Mouse (Mus musculus): ENCODE measurements around the gene Ptk6.

The Ptk6 gene

DNA sequence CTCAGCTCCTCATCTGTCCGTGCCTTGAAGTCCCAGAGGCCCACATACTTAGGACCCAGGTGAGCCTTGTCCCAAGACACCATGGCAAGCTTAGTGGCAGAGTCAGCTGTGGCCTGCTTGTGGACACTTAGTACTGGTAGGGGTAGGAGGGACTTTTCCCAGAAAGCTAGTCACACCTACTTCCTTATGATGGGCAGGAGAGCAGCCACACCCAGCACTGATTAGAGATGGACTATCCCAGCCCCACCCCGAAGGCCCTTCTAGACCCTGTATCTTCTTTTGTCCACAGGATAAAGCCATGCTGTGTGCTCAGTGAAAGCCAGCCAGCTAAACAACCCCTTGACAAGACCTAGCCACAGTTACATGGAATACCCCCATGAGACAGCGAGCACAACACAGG is at the start of gene Ptk6:
Gene Ptk6, minus strand, starts transcription at position 368 of the 400 bp plus-strand sequence.
- DNase-seq: no peak

DNA sequence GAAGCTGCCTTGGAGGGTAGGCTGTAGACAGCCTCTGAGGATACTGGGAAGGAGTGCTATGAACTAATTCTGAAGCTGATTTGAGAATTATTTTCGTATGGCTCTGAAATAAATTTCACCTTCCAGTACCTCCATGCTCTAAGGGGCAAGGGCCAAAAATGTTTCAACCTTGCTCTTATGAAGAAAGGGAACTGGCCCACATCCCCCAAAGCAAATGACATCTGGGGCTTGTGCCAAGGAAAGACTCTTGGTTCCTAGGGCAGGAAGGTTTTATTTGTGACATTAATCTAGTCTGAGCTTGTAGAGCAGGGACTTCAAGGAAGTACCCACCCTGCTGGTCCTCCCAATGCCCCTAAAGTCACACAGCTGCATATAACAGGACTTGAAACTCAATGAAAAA is 49.3 kb upstream of the Ptk6 start:
- no peak for DNase-seq

DNA sequence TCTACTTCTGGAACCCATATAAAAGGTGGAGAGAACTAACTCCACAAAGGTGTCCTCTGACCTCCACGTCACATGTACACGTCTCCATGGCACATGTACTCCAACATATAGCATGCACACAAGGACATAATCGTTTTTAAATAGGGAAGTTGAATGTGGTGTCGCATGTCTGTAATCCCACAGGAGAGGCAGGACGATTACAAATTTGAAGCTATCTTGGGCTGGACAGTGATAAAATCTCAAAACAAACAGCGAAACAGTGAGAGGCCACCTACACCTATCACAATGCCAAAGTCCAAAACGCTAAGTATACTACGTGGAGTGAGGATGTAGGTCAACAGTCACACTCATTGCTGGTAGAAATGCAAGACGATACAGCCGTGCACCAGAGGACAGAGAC is 46.6 kb upstream of the Ptk6 start:
- DNase-seq: no peak

DNA sequence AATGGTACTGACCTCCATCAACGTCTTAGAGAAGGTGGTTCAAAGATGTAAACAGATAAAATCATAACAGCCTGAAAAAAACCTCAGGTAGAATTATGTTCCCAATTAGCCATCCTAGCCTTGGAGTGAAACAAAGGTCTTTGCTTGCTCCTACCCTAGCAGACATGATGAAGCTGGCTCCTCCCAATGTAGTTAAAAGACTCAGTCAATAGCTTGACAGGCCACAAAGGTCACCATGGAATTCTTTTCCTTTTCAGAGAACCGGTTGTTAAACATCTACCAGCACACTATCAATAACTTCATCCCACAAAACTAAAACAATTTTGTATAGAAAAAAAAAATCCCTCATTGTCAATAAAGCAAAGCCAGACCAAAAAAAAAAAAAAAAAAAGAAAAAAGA is 42.4 kb upstream of the Ptk6 start:
- no peak for DNase-seq

DNA sequence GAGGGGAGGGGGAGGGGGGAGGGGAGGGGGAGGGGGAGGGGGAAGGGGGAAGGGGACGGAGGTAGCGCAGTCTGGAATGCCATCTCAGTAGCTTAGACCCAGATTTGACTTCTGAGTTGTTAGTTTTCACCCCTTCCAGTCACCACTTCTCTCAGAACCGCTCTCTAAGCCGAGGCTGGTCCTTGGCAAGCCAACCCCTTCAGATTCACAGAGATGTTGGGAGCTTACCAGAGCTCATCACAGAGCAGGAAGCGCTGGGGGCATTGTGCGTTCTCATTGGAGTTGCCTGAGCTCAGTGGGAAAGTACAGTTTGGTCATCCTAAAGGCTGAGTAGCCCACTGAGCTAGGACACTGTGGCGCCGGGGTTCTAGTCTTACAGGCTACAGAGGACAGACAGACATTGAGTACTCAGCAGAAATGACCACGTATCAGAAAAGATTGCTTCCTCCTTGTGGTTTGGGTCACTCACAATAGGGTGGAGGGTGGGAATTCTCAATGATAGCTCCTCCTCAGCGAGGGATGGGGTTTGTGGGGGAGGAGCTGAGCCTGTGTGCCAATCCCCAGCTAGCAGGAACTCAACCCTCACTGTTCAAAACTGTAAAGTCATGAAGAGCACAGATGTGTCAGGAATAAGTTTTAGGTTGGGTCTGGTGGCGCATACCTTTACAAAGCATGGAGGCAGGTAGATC is 41.3 kb upstream of the Ptk6 start:
- no peak for DNase-seq

DNA sequence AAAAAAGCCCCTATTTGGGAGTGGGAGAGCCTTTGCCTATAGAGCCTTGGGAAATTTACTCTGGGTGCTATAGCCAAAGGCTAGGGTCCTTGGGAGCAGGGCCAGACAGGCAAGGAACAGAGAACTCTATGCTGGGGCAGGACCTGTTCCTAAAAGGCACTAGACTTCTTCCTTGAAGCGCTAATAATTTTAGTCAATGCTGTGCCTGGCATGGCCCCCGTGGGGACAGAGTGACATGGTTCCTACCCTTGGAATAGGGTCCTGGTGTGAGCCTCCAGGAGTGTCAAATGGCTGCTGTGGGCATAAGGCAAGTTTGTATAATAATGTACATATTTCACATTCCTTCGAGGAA is 39.7 kb upstream of the Ptk6 start:
- DNase-seq: no peak

DNA sequence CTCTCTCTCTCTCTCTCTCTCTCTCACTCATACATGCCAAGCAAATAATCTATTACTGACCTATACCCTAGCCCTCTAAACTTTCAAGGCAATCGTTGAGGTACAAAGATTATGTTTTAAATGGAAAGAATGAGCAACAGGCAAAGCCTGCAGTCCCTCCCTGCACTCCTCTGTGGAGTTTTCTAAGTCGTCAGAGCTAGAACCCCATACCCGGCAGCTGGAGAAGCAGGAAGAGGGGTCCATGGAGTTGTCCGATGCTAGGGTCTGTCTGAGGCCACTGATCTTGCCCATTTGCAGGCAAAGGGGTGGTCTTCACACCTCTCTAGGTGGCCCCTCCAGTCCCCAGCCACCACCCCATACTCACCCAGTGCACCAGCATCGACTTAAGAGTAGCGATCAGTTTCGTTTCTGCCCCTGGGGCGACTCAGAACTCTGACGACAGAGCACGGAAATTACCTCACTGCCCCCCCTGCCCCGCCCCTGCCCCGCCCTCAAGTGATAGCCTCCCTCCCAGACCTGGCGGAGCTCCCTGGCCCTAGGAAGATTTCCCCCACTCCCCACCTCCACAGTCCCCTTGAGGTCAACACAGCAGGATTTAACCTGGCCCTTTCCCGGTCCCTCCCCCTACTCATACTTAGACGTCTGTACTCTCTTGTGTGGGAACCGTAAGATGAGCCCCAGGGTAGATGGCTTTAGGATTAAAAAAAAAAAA is 39.2 kb upstream of the Ptk6 start, which contains the start of gene Helz2:
Gene Helz2, minus strand, starts transcription at position 426 of the 712 bp plus-strand sequence.
- DNase-seq: no peak

DNA sequence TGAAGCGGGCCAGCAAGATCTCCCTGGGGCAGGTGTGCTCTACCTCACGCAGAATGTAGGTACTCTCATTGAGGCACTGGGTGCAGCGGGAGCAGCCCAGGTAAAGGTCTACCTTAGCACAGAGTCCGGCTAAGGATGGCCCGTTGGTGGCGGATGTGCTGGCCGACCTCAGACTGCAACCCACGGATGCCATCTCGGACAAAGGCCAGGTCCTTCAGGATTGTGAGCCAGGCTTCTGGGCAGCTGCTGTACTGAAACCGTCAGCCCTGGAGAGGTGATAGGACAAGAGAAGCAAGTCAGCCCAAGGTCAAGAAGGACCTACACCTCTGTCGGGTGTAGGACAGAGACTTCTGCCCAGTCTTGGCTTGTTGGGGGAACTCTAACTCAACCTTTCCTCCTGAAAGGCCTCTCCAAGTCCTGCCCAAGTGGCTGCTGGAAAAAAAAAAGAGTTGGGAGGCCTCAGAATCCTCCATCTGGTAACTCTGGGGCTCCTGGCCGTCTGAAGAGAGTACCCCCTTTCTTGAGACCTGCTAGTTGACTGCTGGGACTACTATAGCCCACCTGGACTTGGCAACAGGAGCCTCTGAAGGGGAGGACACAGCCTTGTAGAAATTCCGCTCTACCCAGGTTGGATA is 38.3 kb upstream of the Ptk6 start:
- DNase-seq: no peak

DNA sequence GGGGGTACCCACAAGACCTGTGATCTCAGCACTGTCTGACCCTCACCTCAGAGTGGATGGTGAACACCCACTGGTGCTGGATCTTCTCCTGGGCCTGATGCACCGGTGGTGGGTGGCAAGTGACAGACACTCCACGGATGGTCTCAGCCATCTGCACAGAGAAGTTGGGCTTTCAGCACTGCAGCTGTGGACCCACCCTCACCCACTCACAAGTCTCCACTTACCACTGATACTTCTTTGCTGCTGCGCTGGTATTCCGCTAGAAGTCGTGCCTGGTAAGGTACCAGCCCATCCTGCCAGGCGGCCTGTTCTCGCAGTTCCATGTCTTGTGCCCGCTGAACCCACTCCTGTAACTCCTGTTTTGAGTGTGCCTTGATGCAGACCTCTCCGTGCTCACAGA is 36.7 kb upstream of the Ptk6 start:
- no peak for DNase-seq

DNA sequence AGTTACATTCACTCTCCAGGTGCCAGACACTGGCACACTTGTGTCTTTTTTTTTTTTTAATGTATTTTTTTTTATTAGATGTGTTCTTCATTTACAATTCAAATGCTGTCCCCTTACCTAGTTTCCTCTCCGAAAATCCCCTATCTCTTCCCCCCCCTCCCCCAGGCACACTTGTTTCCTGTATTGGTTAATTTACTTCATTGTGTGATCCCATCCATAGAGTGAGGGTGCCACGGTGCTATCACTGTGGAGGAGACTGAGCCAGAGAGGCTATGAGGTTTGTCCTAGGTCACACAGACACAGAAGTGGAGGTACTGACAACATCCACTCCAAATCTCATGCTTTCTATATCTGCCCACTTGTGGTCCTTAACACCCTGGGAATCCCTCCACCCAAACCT is 36.3 kb upstream of the Ptk6 start:
- no peak for DNase-seq

DNA sequence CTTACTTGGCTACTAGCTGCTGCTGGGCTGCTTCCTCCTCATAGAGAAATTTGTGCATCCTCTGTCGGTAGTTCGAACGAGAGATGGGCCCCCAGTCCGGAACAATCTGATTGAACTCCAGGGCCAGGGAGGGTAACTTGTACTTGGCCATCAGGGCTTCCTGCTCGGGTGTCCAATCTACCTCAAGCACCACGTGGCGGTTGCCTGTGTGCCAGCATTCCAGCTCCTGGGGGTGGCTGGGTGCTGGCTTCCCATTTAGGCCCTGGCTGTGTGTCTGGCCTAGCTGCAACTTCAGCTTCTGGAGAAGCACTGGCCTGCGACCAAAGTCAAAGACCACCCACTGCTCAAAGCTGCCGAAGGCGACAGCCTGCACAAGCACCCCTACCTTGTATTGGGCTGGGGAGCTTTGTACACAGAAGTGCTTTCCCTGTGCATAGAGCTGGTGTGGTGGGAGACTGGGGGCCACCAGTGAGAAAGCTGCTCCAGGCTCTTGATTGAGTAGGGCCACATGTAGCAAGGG is 35.6 kb upstream of the Ptk6 start:
- peak; percentile 70 to 79 for DNase-seq

DNA sequence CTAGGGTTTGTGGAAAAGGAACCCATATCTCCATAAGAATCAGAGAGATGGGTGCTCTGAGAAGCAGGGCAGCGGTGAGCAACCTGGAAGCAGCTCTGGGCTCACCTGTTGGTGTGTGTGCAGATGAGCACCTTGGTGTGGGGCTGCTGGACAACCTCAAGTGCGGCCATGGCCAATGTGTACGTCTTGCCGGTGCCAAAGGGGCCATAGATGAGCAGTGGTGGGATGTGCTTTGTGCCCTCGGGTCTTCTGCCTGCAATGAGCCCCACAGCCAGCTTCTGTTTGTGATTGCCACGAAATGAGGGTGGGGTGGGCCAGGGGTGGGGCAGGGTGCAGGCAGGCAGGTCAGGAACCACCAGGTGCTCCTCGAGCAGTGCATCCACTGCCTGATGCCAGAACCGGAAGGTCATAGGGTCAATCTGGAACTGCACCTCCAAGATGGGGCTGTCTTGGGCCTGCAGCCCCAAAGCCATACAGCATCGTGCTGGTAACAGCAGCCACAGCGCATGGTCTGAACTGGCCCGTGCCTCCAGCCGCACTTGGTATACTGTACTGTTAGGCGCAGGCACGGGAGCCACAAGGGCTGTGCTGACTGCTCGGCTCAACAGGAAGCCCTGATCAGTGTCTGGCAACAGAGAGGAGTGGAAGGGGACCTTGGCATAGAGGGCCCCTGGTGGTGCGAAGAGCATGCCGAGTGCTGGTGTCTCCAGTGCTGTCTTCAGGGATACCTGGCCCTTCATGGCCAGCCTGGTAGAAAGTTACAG is 34.8 kb upstream of the Ptk6 start:
- no peak for DNase-seq

DNA sequence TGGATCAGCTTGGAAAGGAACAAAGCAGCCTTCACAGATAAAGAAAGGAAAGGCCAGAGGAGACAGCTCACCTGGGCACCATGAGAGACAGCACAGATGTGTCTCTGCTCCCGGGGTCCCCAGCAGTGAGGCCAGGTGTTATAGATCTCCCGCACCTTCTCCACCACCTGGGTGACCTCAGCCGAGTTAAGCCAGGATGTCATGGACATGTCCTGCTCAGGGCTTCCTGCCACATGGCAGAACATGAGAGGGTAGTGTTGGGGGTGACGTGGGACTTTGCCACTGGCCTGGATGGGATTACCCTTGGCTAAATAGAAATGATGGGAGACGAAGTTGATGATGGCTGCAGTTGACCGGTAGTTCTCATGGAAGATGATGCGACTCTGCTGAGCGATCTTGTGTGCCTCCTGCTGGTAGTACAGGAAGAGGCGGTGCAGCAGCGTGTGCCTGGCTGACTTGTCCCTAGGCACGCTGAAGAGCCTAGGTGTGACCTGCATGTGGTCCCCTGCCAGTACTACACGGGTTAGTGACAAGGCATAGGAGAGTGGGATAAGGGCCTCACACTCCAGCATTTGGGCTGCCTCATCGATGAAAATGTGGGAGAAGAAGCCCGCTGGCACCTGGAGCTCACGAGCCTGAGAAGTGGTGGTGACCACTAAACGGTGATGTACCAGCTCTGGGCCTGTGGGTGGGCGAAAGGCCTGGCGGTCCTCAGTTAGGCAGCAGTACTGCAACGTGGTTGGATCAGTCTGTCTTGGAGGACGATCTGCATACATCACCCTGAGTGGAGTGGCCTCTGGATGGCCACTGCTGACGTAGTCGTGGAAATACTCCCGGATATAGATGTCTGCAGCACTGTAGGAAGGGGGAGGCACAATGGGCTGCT is 33.3 kb upstream of the Ptk6 start:
- no peak for DNase-seq

DNA sequence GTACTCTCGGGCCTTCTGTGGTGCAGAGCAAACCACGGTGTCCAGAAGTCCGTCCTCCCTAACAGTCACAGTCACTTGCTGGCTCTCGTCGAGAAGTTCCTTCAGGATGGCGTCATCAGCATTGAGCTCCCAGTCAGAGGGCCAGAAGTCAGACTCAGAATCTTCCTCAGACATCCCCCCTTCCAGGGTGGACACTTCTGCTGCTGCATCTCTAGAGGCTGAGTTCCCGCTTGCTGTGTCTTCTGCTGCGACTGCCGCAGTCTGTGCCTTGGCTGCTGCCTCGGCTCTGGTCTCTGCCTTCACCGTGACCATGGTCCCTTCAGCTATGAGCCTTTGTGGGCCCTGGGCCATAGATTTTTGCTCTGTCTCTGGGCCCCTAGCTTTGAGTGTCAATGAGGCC is 32.1 kb upstream of the Ptk6 start:
- DNase-seq: no peak

DNA sequence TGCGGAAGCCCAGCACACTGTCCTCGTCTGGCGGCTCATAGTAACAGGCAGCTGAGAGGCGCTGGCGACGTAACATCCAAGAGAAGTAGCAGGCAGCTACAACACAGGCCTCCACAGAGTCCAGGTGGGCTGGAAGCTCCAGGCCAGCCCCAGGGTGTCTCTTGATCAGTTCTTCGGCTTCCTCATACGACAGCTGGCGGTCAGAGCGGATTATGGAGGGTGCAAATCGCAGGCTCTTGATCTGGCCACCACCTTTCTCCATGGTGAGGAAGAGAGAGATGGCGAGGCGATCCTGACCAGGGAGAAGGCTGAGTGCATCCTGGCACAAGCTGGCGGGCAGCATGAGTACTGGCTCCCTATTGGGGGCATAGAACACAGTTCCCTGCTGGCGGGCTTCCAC is 30.9 kb upstream of the Ptk6 start:
- no peak for DNase-seq

DNA sequence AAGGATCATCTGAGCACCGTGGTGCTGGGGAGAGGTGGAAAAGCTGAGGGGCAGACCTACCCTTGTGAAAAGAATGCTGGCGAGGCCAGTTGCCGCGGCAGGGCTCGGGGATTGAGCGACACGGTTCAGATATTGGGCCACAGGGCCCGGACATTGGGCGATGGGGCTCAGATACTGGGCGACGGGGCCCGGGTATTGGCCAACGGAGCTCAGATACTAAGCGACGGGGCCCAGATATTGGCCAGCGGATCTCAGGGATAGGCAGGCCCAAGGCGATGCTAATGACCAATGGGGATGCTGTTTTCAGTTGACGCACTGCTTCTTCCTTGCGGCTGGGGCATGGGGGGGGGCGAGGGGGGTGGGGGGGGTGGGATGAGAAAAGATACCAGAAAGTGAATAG is 28.6 kb upstream of the Ptk6 start:
- peak; percentile 45 to 54 for DNase-seq

DNA sequence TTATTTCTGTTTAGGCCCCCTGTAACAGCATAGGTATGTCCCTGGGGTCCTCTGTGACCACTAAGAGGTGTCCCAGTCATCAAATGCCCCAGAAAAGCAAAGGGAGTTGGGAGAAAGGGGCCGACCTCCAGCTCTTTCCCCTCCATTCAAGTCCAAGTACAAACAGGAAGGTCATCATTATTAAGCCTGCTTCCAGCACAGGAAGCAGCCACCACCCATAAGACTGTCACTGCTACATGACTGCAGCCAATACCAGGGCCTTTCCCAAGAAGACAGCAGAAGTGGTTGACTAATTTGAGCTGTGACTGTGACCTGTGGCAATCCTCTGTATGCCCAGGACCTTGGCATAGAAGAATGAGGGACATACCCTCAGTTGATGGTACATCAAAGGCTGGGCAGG is 25.7 kb upstream of the Ptk6 start:
- no peak for DNase-seq

DNA sequence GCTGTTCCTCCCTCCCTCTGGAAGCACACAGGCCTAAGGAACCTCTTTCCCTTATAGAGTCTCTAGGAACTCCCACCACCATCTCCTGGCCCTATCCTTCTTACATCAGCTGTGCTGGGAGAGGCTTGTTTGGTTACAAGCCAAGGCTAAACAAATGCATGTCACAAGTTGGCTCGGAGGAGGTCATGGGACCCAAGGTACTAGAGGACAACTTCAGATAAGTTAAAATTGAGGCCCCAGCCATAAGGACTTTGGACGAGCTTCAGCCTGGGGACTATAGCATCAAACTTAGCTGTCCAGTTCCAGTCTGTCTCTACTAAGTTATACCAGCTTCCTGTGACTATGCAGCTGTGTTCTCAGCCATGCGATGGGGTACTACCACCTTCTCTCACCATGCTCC is 24.5 kb upstream of the Ptk6 start:
- no peak for DNase-seq

DNA sequence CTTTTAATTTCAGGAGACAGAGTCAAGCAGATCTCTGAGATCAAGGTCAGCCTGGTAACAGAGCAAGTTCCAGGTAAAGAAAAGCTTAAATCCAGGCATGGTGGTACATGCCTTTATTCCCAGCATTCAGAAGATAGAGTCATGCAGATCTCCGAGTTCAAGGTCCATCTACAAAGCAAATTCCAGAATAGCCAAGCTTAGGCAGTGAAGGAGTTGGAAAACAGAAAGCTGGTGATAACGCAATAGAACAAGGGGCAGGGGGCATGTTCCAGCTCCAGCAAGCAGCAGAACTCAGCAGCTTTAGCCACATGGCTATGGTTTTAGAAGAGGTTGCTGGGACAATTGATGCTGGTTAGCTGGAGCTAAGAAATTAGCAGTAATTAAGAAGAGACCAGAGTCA is 22.4 kb upstream of the Ptk6 start:
- no peak for DNase-seq

DNA sequence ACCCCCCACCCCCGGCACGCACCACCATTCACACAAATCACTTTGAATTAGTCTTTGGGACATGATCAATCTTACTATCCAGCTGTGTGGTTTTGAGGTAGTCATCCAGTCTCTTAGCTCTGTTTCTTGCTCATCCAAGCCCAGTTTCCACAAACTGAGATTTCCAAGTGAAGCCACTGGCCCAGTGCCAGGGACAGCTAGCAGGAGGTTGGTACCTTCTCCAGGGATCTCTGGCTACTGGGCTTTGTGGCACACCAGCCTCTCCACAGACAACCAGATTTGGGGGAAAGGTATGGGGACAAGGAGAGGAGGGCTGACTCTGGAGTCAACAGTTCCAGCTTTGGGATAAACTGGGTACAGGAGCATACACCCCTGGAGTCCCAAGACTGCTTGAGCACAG is 17.8 kb upstream of the Ptk6 start:
- peak; percentile 46 to 55 for DNase-seq

DNA sequence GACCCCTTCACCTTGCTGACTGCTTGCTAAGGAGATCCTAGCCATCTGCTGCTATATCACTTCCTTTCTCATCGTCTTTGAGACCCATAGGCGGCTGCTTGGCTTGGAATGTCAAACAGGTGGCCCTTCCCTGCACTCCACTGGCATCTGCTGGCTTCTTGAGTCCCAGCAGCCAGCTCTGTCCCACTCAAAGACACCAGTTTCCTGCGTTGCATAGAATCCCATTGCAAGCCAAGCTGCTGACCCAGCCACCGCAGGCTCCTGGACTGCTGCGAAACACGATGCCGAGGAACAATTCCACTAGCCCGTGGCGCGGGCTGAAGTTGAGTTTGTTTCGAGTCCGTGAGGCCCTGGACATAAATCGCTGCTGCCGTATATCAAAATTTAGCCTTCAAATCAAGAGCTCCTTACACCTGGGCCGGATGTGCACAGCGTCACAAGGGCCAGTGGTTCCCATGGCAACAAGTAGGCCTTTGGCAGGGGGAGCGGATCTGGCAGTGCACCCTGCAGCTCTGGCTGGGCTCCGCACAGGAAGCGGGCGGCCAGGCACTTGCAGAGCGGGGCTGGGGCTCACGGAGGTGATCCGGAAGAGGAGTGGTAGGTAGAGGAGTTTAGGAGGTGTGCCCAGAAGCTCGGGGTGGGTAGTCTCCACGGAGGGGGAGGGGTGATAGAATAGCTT is 17.1 kb upstream of the Ptk6 start, which contains the start of gene Fndc11:
Gene Fndc11, plus strand, starts transcription at position 476 of the 679 bp plus-strand sequence.
- peak; percentile 70 to 72 for DNase-seq

Data from cerebellum, postnatal 14 days (tissue).